Mouse (Mus musculus): ENCODE measurements around the gene Rpl34.

DNA sequence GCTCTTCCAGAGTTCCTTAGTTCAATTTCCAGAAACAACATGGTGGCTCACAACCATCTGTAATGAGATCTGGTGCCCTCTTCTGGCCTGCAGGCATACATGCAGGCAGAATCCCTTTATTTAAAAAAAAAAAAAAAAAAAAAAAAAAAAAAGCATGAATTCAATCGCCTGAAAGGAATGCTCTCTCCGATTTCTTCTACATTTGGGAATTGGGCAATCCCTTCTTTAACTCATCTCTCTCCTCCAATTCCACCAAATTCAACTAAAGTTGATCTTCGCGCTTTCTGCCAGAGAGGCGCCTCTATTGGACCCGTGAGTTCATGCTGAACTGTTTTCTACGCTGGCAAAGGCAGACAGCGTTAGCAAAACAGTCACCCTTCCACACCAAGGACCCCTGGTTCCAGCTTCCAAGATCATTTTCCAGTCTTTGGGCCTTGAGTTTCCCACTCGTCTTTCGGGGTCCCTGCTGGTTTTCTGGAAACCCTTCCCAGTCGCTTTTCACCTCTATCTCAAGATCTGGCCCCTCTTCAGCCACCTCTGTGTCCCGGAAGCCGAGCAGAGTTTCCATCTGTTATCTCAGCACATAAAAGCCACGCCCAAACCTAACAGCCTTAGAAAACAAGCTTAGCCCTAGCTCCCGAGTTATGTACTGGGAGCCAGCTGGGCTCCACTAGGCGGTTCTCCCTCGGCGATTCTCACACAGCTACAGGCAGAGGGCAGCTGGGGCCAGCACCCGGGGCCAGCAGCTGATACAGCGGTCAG lies 39.2 kb downstream of the Rpl34 start:
- peak; percentile 75 for TF ChIP-seq CTCF (IDR thresholded peaks at IDR 0.05)
- TF ChIP-seq POLR2A (IDR thresholded peaks at IDR 0.05; ENCODE audit: insufficient read depth, low read depth, low read length): peak; percentile 49

All from heart, adult 2 months (tissue).